Mouse (Mus musculus): ENCODE data around the gene Scn1b. TPM values are rescaled to one million over a fixed set of nuclear protein-coding genes. Genes with fewer than 3 reads are reported as not detected.

Scn1b gene
- 542 TPM for polyA plus RNA-seq (2015; fragmentation: Illumina TruSeq; extraction: RNeasy Lipid Tissue Mini Kit (QIAGEN cat#74804); ENCODE audit: low read depth, low replicate concordance)

GRCm38 (mm10) chr7:31126851-31127724, at the start of gene Scn1b:
Scn1b (minus strand) TSS chr7:31127003.

GRCm38 (mm10) chr7:31155296-31156033, 28.7 kb upstream of the Scn1b start, which contains the start of gene Gramd1a:
Gramd1a (minus strand) TSS chr7:31155896.

GRCm38 (mm10) chr7:31115182-31115581, 11.6 kb downstream of the Scn1b start, which contains the start of gene Hpn:
Hpn (minus strand) TSS chr7:31115290.

GRCm38 (mm10) chr7:31076492-31076891, 50.3 kb downstream of the Scn1b start, which contains the start of gene Fxyd3:
Fxyd3 (minus strand) TSS chr7:31076704.

Other genes starting within 250 kb of the Scn1b start
- 0.55 TPM for gene Cd22, start 246.7 kb downstream of the Scn1b start, polyA plus RNA-seq (2015; fragmentation: Illumina TruSeq; extraction: RNeasy Lipid Tissue Mini Kit (QIAGEN cat#74804); ENCODE audit: low read depth, low replicate concordance)
- gene Mag, start 212.1 kb downstream of the Scn1b start, polyA plus RNA-seq (2015; fragmentation: Illumina TruSeq; extraction: RNeasy Lipid Tissue Mini Kit (QIAGEN cat#74804); ENCODE audit: low read depth, low replicate concordance): 324 TPM
- gene Hamp2, start 202.3 kb downstream of the Scn1b start, polyA plus RNA-seq (2015; fragmentation: Illumina TruSeq; extraction: RNeasy Lipid Tissue Mini Kit (QIAGEN cat#74804); ENCODE audit: low read depth, low replicate concordance): not detected
- gene Hamp, start 183.0 kb downstream of the Scn1b start, polyA plus RNA-seq (2015; fragmentation: Illumina TruSeq; extraction: RNeasy Lipid Tissue Mini Kit (QIAGEN cat#74804); ENCODE audit: low read depth, low replicate concordance): not detected
- gene Usf2, start 170.2 kb downstream of the Scn1b start, polyA plus RNA-seq (2015; fragmentation: Illumina TruSeq; extraction: RNeasy Lipid Tissue Mini Kit (QIAGEN cat#74804); ENCODE audit: low read depth, low replicate concordance): 193 TPM
- 8.0 TPM for gene Lsr, start 153.5 kb downstream of the Scn1b start, polyA plus RNA-seq (2015; fragmentation: Illumina TruSeq; extraction: RNeasy Lipid Tissue Mini Kit (QIAGEN cat#74804); ENCODE audit: low read depth, low replicate concordance)
- gene Fam187b, start 153.2 kb downstream of the Scn1b start, polyA plus RNA-seq (2015; fragmentation: Illumina TruSeq; extraction: RNeasy Lipid Tissue Mini Kit (QIAGEN cat#74804); ENCODE audit: low read depth, low replicate concordance): not detected
- gene Fxyd5, start 84.5 kb downstream of the Scn1b start, polyA plus RNA-seq (2015; fragmentation: Illumina TruSeq; extraction: RNeasy Lipid Tissue Mini Kit (QIAGEN cat#74804); ENCODE audit: low read depth, low replicate concordance): 51.2 TPM
- gene Fxyd7, start 75.5 kb downstream of the Scn1b start, polyA plus RNA-seq (2015; fragmentation: Illumina TruSeq; extraction: RNeasy Lipid Tissue Mini Kit (QIAGEN cat#74804); ENCODE audit: low read depth, low replicate concordance): 169 TPM
- gene Fxyd1, start 69.8 kb downstream of the Scn1b start, polyA plus RNA-seq (2015; fragmentation: Illumina TruSeq; extraction: RNeasy Lipid Tissue Mini Kit (QIAGEN cat#74804); ENCODE audit: low read depth, low replicate concordance): 148 TPM
- gene Lgi4, start 67.7 kb downstream of the Scn1b start, polyA plus RNA-seq (2015; fragmentation: Illumina TruSeq; extraction: RNeasy Lipid Tissue Mini Kit (QIAGEN cat#74804); ENCODE audit: low read depth, low replicate concordance): 27.6 TPM
- not detected for gene Fxyd3, start 50.3 kb downstream of the Scn1b start, polyA plus RNA-seq (2015; fragmentation: Illumina TruSeq; extraction: RNeasy Lipid Tissue Mini Kit (QIAGEN cat#74804); ENCODE audit: low read depth, low replicate concordance)
- 2.6 TPM for gene Hpn, start 11.7 kb downstream of the Scn1b start, polyA plus RNA-seq (2015; fragmentation: Illumina TruSeq; extraction: RNeasy Lipid Tissue Mini Kit (QIAGEN cat#74804); ENCODE audit: low read depth, low replicate concordance)
- 112 TPM for gene Gramd1a, start 28.9 kb upstream of the Scn1b start, polyA plus RNA-seq (2015; fragmentation: Illumina TruSeq; extraction: RNeasy Lipid Tissue Mini Kit (QIAGEN cat#74804); ENCODE audit: low read depth, low replicate concordance)
- gene Scgb2b2, start 163.5 kb upstream of the Scn1b start, polyA plus RNA-seq (2015; fragmentation: Illumina TruSeq; extraction: RNeasy Lipid Tissue Mini Kit (QIAGEN cat#74804); ENCODE audit: low read depth, low replicate concordance): not detected
- gene Scgb1b2, start 164.8 kb upstream of the Scn1b start, polyA plus RNA-seq (2015; fragmentation: Illumina TruSeq; extraction: RNeasy Lipid Tissue Mini Kit (QIAGEN cat#74804); ENCODE audit: low read depth, low replicate concordance): not detected
- not detected for gene Scgb2b3, start 235.1 kb upstream of the Scn1b start, polyA plus RNA-seq (2015; fragmentation: Illumina TruSeq; extraction: RNeasy Lipid Tissue Mini Kit (QIAGEN cat#74804); ENCODE audit: low read depth, low replicate concordance)
- not detected for gene Scgb1b3, start 248.6 kb upstream of the Scn1b start, polyA plus RNA-seq (2015; fragmentation: Illumina TruSeq; extraction: RNeasy Lipid Tissue Mini Kit (QIAGEN cat#74804); ENCODE audit: low read depth, low replicate concordance)